Mouse (Mus musculus): Measurements from ENCODE around the gene Elovl2.

Gene Elovl2

GRCm38 (mm10) chr13:41145433-41145970, 74.7 kb downstream of the Elovl2 start:
- no peak for DNase-seq (ENCODE audit: low spot score)

- DNase-seq (ENCODE audit: low spot score) = peak; percentile 92
Measured at GRCm38 (mm10) chr13:41134901-41135300, 85.3 kb downstream of the Elovl2 start.
